Mouse (Mus musculus): ENCODE measurements around the gene Nos1ap.

The Nos1ap gene

GRCm38 (mm10) chr1:170455387-170455786 lies 134.3 kb downstream of the Nos1ap start:
- no peak for DNase-seq

GRCm38 (mm10) chr1:170453455-170453854 lies 136.2 kb downstream of the Nos1ap start:
- DNase-seq: no peak

- DNase-seq: no peak
Observed at GRCm38 (mm10) chr1:170448244-170448643, 141.4 kb downstream of the Nos1ap start.

GRCm38 (mm10) chr1:170445458-170445857 lies 144.2 kb downstream of the Nos1ap start:
- DNase-seq: no peak

- DNase-seq: no peak
Observed at GRCm38 (mm10) chr1:170440367-170440766, 149.3 kb downstream of the Nos1ap start.

- DNase-seq: no peak
Observed at GRCm38 (mm10) chr1:170438471-170439151, 151.1 kb downstream of the Nos1ap start.

GRCm38 (mm10) chr1:170434146-170434545 lies 155.5 kb downstream of the Nos1ap start:
- DNase-seq: no peak

GRCm38 (mm10) chr1:170433661-170434060 lies 156.0 kb downstream of the Nos1ap start:
- no peak for DNase-seq

GRCm38 (mm10) chr1:170432288-170432687 lies 157.4 kb downstream of the Nos1ap start:
- DNase-seq: no peak

GRCm38 (mm10) chr1:170431312-170431711 lies 158.3 kb downstream of the Nos1ap start:
- DNase-seq: peak; percentile 13 to 71

- DNase-seq: no peak
Observed at GRCm38 (mm10) chr1:170430660-170431059, 159.0 kb downstream of the Nos1ap start.

- DNase-seq: no peak
Observed at GRCm38 (mm10) chr1:170429656-170430055, 160.0 kb downstream of the Nos1ap start.

- DNase-seq: no peak
Observed at GRCm38 (mm10) chr1:170428141-170428540, 161.5 kb downstream of the Nos1ap start.

GRCm38 (mm10) chr1:170424258-170424889 lies 165.3 kb downstream of the Nos1ap start:
- no peak for DNase-seq

- no peak for DNase-seq
Observed at GRCm38 (mm10) chr1:170423048-170423447, 166.6 kb downstream of the Nos1ap start.

- no peak for DNase-seq
Observed at GRCm38 (mm10) chr1:170422188-170422587, 167.5 kb downstream of the Nos1ap start.

- no peak for DNase-seq
Observed at GRCm38 (mm10) chr1:170419961-170420360, 169.7 kb downstream of the Nos1ap start.

GRCm38 (mm10) chr1:170418131-170418530 lies 171.5 kb downstream of the Nos1ap start:
- no peak for DNase-seq

GRCm38 (mm10) chr1:170416967-170417366 lies 172.7 kb downstream of the Nos1ap start:
- DNase-seq: no peak

GRCm38 (mm10) chr1:170416206-170416605 lies 173.5 kb downstream of the Nos1ap start:
- DNase-seq: no peak

- DNase-seq: no peak
Observed at GRCm38 (mm10) chr1:170415395-170415794, 174.3 kb downstream of the Nos1ap start.

- no peak for DNase-seq
Observed at GRCm38 (mm10) chr1:170410402-170411191, 179.1 kb downstream of the Nos1ap start.

GRCm38 (mm10) chr1:170409091-170409490 lies 180.6 kb downstream of the Nos1ap start:
- no peak for DNase-seq

GRCm38 (mm10) chr1:170406921-170407320 lies 182.7 kb downstream of the Nos1ap start:
- DNase-seq: no peak
